Mouse (Mus musculus) megakaryocyte, embryonic 14.5 days (primary cell): ENCODE results near the gene Raph1.

Source experiments
- FLI1 ChIP-seq: IDR thresholded peaks from 2 replicates; pipeline ENCODE4 v1.6.1; 2012; ENCODE audit warnings: low read length, inconsistent platforms, mixed read lengths
- GATA1 ChIP-seq: IDR thresholded peaks from 3 replicates; pipeline ENCODE4 v1.6.1; 2012; ENCODE audit warnings: mixed read lengths, low read length, inconsistent platforms, borderline replicate concordance

GRCm38 (mm10) chr1:60604481-60605021, 37.6 kb upstream of the Raph1 start:
- TF ChIP-seq GATA1 (no peak), FLI1 (no peak)
